Mouse (Mus musculus): ENCODE results near the gene Odc1.

Odc1 gene

GRCm38 (mm10) chr12:17588906-17589612 lies 44.5 kb downstream of the Odc1 start:
- DNase-seq, result no peak

- no peak for DNase-seq
Observed at GRCm38 (mm10) chr12:17591249-17591648, 46.7 kb downstream of the Odc1 start.

- no peak for DNase-seq
Observed at GRCm38 (mm10) chr12:17593956-17594355, 49.4 kb downstream of the Odc1 start.

GRCm38 (mm10) chr12:17594701-17595100 lies 50.1 kb downstream of the Odc1 start:
- no peak for DNase-seq

GRCm38 (mm10) chr12:17595166-17595565 lies 50.6 kb downstream of the Odc1 start:
- DNase-seq, result no peak
